Mouse (Mus musculus): ENCODE data around the gene Rab34. TPM values are rescaled to one million over a fixed set of nuclear protein-coding genes. Genes with fewer than 3 reads are reported as not detected.
A peak's percentile ranks its signal among the peaks of the same experiment; 100 is the strongest.

Gene Rab34
- polyA plus RNA-seq, 1 experiment from 2014 or later = 53.2 TPM

- Histone ChIP-seq H3K4me3 (replicated peaks; ENCODE audit: low read length) (peak overlapping the region; percentile 53), H3K9ac (peak overlapping the region; percentile 57), H3K4me1 (replicated peaks; ENCODE audit: control insufficient read depth, insufficient read depth, low read length) (peaks cover 35% of the 10 kb centered on the region), H3K36me3 (replicated peaks; ENCODE audit: control insufficient read depth, insufficient read depth) (peaks cover 34% of the 10 kb centered on the region), H3K27me3 (ENCODE audit: control insufficient read depth, insufficient read depth, low read length) (peaks cover 5% of the 10 kb centered on the region; the same call in 1 of the 2 replicates), H3K9me3 (ENCODE audit: control insufficient read depth, low read length) (no peaks in the 10 kb centered on the region), H3K27ac (peak overlapping the region; percentile 66), H3K4me2 (replicated peaks) (peak overlapping the region; percentile 55)
- under 1% methylated on average over 62 of the region's 84 CpGs for WGBS
- peak; percentile 87 for ATAC-seq (ENCODE audit: low FRiP score)
- peak; percentile 95 for DNase-seq (ENCODE audit: low spot score)
Measured at GRCm38 (mm10) chr11:78177903-78178858, 10.0 kb upstream of the Rab34 start.

GRCm38 (mm10) chr11:78178859-78179437 lies 9.3 kb upstream of the Rab34 start:
- DNase-seq (ENCODE audit: low spot score) (no peak), ATAC-seq (ENCODE audit: low FRiP score) (no peak)
- Histone ChIP-seq H3K9me3 (ENCODE audit: control insufficient read depth, low read length) (no peaks in the 10 kb centered on the region), H3K4me3 (replicated peaks; ENCODE audit: low read length) (peak overlapping the region; percentile 53), H3K4me2 (replicated peaks) (peak overlapping the region; percentile 55), H3K9ac (peak overlapping the region; percentile 57), H3K4me1 (replicated peaks; ENCODE audit: control insufficient read depth, insufficient read depth, low read length) (peaks cover 37% of the 10 kb centered on the region), H3K27me3 (ENCODE audit: control insufficient read depth, insufficient read depth, low read length) (peaks cover 5% of the 10 kb centered on the region; the same call in 1 of the 2 replicates), H3K36me3 (replicated peaks; ENCODE audit: control insufficient read depth, insufficient read depth) (peaks cover 34% of the 10 kb centered on the region), H3K27ac (peak overlapping the region; percentile 66)
- 2% methylated on average over 29 of the region's 29 CpGs for WGBS

GRCm38 (mm10) chr11:78179438-78179999 lies 8.7 kb upstream of the Rab34 start:
- H3K4me3 ChIP-seq (replicated peaks; ENCODE audit: low read length) = peak overlapping the region; percentile 53
- no peak for DNase-seq (ENCODE audit: low spot score)
- H3K27ac ChIP-seq = no peak overlapping the region
- H3K36me3 ChIP-seq (replicated peaks; ENCODE audit: control insufficient read depth, insufficient read depth) = peaks cover 34% of the 10 kb centered on the region
- no peaks in the 10 kb centered on the region for H3K9me3 ChIP-seq (ENCODE audit: control insufficient read depth, low read length)
- ATAC-seq (ENCODE audit: low FRiP score) = no peak
- peak overlapping the region; percentile 57; the same call in 1 of the 2 replicates for H3K9ac ChIP-seq
- 34% methylated on average over 8 of the region's 8 CpGs for WGBS
- H3K27me3 ChIP-seq (ENCODE audit: control insufficient read depth, insufficient read depth, low read length) = peaks cover 5% of the 10 kb centered on the region; the same call in 1 of the 2 replicates
- H3K4me2 ChIP-seq (replicated peaks) = peak overlapping the region; percentile 55
- H3K4me1 ChIP-seq (replicated peaks; ENCODE audit: control insufficient read depth, insufficient read depth, low read length) = peaks cover 42% of the 10 kb centered on the region

GRCm38 (mm10) chr11:78180081-78180761 lies 8.0 kb upstream of the Rab34 start:
- H3K27ac ChIP-seq = no peak overlapping the region
- H3K4me2 ChIP-seq (replicated peaks) = no peak overlapping the region
- H3K9ac ChIP-seq = no peak overlapping the region
- no peaks in the 10 kb centered on the region for H3K9me3 ChIP-seq (ENCODE audit: control insufficient read depth, low read length)
- 80% methylated on average over 6 of the region's 6 CpGs for WGBS
- peaks cover 34% of the 10 kb centered on the region for H3K36me3 ChIP-seq (replicated peaks; ENCODE audit: control insufficient read depth, insufficient read depth)
- ATAC-seq (ENCODE audit: low FRiP score) (no peak), DNase-seq (ENCODE audit: low spot score) (no peak)
- no peak overlapping the region for H3K4me3 ChIP-seq (replicated peaks; ENCODE audit: low read length)
- peaks cover 5% of the 10 kb centered on the region; the same call in 1 of the 2 replicates for H3K27me3 ChIP-seq (ENCODE audit: control insufficient read depth, insufficient read depth, low read length)
- H3K4me1 ChIP-seq (replicated peaks; ENCODE audit: control insufficient read depth, insufficient read depth, low read length) = peaks cover 42% of the 10 kb centered on the region

- no peak overlapping the region for H3K27ac ChIP-seq
- peaks cover 34% of the 10 kb centered on the region for H3K36me3 ChIP-seq (replicated peaks; ENCODE audit: control insufficient read depth, insufficient read depth)
- peaks cover 3% of the 10 kb centered on the region; the same call in 1 of the 2 replicates for H3K27me3 ChIP-seq (ENCODE audit: control insufficient read depth, insufficient read depth, low read length)
- WGBS = 44% methylated on average over 2 of the region's 2 CpGs
- H3K4me2 ChIP-seq (replicated peaks) = peak overlapping the region; percentile 79
- H3K4me3 ChIP-seq (replicated peaks; ENCODE audit: low read length) = peak overlapping the region; percentile 79
- H3K4me1 ChIP-seq (replicated peaks; ENCODE audit: control insufficient read depth, insufficient read depth, low read length) = peaks cover 40% of the 10 kb centered on the region
- ATAC-seq (ENCODE audit: low FRiP score) (no peak), DNase-seq (ENCODE audit: low spot score) (no peak)
- no peaks in the 10 kb centered on the region for H3K9me3 ChIP-seq (ENCODE audit: control insufficient read depth, low read length)
- H3K9ac ChIP-seq = peak overlapping the region; percentile 86
Measured at GRCm38 (mm10) chr11:78181830-78182357, 6.3 kb upstream of the Rab34 start.

GRCm38 (mm10) chr11:78182450-78182849 lies 5.8 kb upstream of the Rab34 start:
- Histone ChIP-seq H3K4me1 (replicated peaks; ENCODE audit: control insufficient read depth, insufficient read depth, low read length) (peaks cover 34% of the 10 kb centered on the region), H3K27me3 (ENCODE audit: control insufficient read depth, insufficient read depth, low read length) (no peaks in the 10 kb centered on the region), H3K4me3 (replicated peaks; ENCODE audit: low read length) (peak overlapping the region; percentile 79), H3K9me3 (ENCODE audit: control insufficient read depth, low read length) (no peaks in the 10 kb centered on the region), H3K27ac (peak overlapping the region; percentile 96), H3K36me3 (replicated peaks; ENCODE audit: control insufficient read depth, insufficient read depth) (peaks cover 34% of the 10 kb centered on the region), H3K9ac (peak overlapping the region; percentile 86), H3K4me2 (replicated peaks) (peak overlapping the region; percentile 79)
- DNase-seq (ENCODE audit: low spot score) = no peak
- no peak for ATAC-seq (ENCODE audit: low FRiP score)
- WGBS = 16% methylated on average over 7 of the region's 7 CpGs

- Histone ChIP-seq H3K9me3 (ENCODE audit: control insufficient read depth, low read length) (no peaks in the 10 kb centered on the region), H3K9ac (peak within 1 kb of the TSS; percentile 86), H3K4me3 (replicated peaks; ENCODE audit: low read length) (peak within 1 kb of the TSS; percentile 79), H3K27ac (peak within 1 kb of the TSS; percentile 96), H3K4me2 (replicated peaks) (peak within 1 kb of the TSS; percentile 79), H3K27me3 (ENCODE audit: control insufficient read depth, insufficient read depth, low read length) (no peaks in the 10 kb centered on the region), H3K4me1 (replicated peaks; ENCODE audit: control insufficient read depth, insufficient read depth, low read length) (peaks cover 31% of the 10 kb centered on the region), H3K36me3 (replicated peaks; ENCODE audit: control insufficient read depth, insufficient read depth) (peaks cover 34% of the 10 kb centered on the region)
- DNase-seq (ENCODE audit: low spot score) (peak; percentile 97), ATAC-seq (ENCODE audit: low FRiP score) (peak; percentile 91)
- under 1% methylated on average over 38 of the region's 38 CpGs for WGBS
Measured at GRCm38 (mm10) chr11:78182961-78183844, 5.0 kb upstream of the Rab34 start, which contains the start of gene Rpl23a. TSS of gene Rpl23a (minus strand) at chr11:78183584.
